ENCODE assay signal across 8 mouse cellular contexts in genomic region chr8:69996589-69997285, GRCm38 (mm10). TPM values are rescaled to one million over a fixed set of nuclear protein-coding genes. Genes with fewer than 3 reads are reported as not detected.
DNase-seq lines count a peak whose midpoint lies in the region; ATAC-seq and TF ChIP-seq lines count a peak whose summit lies in the region.

No protein-coding gene starts in this region.

- no peak for ATAC-seq in heart, postnatal 0 days (ENCODE audit: insufficient read depth, low read depth)
- no peak for ATAC-seq in forebrain, postnatal 0 days
- no peak for ATAC-seq in frontal cortex, adult (ENCODE audit: low TSS enrichment)

- no peaks in the 10 kb centered on the region for H3K36me3 ChIP-seq in heart, postnatal 0 days (replicated peaks; ENCODE audit: control insufficient read depth, insufficient read depth, low read length)
- peaks cover 0 to 26% of the 10 kb centered on the region in 2 experiments; a peak in 3 of 4 replicates for H3K36me3 ChIP-seq in MEL (ENCODE audit: control insufficient read depth in 1 of 2, insufficient read depth in 2 of 2, low read length in 2 of 2)
- no peaks in the 10 kb centered on the region for H3K36me3 ChIP-seq in forebrain, postnatal 0 days (ENCODE audit: insufficient read depth)

- 4% methylated on average over 35 of the region's 35 CpGs for WGBS in heart, postnatal 0 days
- 4% methylated on average over 35 of the region's 35 CpGs for WGBS in forebrain, postnatal 0 days

- H3K9ac ChIP-seq in heart, postnatal 0 days (replicated peaks; ENCODE audit: low read depth, low read length): peak overlapping the region; percentile 86
- H3K9ac ChIP-seq in MEL (ENCODE audit: control insufficient read depth, low read depth, low read length, poor library complexity, severe bottlenecking): peak overlapping the region; percentile 90
- H3K9ac ChIP-seq in forebrain, postnatal 0 days: peak overlapping the region; percentile 77

- H3K27me3 ChIP-seq in heart, postnatal 0 days (ENCODE audit: control insufficient read depth, insufficient read depth, low read length): no peaks in the 10 kb centered on the region
- no peaks in the 10 kb centered on the region for H3K27me3 ChIP-seq in MEL (ENCODE audit: control insufficient read depth in 1 of 2, insufficient read depth in 2 of 2, low read length in 2 of 2)
- H3K27me3 ChIP-seq in forebrain, postnatal 0 days (ENCODE audit: insufficient read depth, low read length): no peaks in the 10 kb centered on the region

- peaks cover 39% of the 10 kb centered on the region for H3K79me2 ChIP-seq in MEL (ENCODE audit: control insufficient read depth, insufficient read depth, low read length, poor library complexity)

- intact Hi-C loops in heart, postnatal 14 days (cut with DNase I): no loop called here

- H3K4me3 ChIP-seq in heart, postnatal 0 days (ENCODE audit: low read depth, low read length): peak overlapping the region; percentile 53
- peak overlapping the region; percentile 70 to 83 for H3K4me3 ChIP-seq in MEL (ENCODE audit: control insufficient read depth in 1 of 2, insufficient read depth in 1 of 2, low read depth in 2 of 2, low read length in 2 of 2)
- H3K4me3 ChIP-seq in forebrain, postnatal 0 days (ENCODE audit: low read depth, low read length): peak overlapping the region; percentile 83

- peak; percentile 18; the same call in 1 of the 2 replicates for TF ChIP-seq EP300 in heart, postnatal 0 days (IDR thresholded peaks at IDR 0.05; ENCODE audit: low read depth)
- peak; percentile 21; a peak in 1 of 4 replicates for TF ChIP-seq EP300 in MEL (IDR thresholded peaks at IDR 0.05; ENCODE audit: low read depth in 1 of 2, low read length in 2 of 2)

- DNase-seq in heart, postnatal 0 days (ENCODE audit: low spot score): no peak
- DNase-seq in heart, postnatal 14 days: no peak
- no peak for DNase-seq in MEL (ENCODE audit: low read depth, low spot score)
- no peak for DNase-seq in forebrain, postnatal 0 days
- peak; percentile 13 for DNase-seq in mesoderm, embryonic 11.5 days (ENCODE audit: low read depth, low spot score)
- DNase-seq in cerebellum, adult 9-11 months: no peak
- DNase-seq in layer of hippocampus, postnatal 14 days (ENCODE audit: low spot score in 2 of 2): no peak

- peak overlapping the region; percentile 95 for H3K27ac ChIP-seq in heart, postnatal 0 days (ENCODE audit: low read depth)
- peak overlapping the region; percentile 79 for H3K27ac ChIP-seq in MEL (ENCODE audit: control insufficient read depth, low read depth, low read length)
- H3K27ac ChIP-seq in forebrain, postnatal 0 days (ENCODE audit: low read depth, low read length): peak overlapping the region; percentile 75

- peak in 1 of 2 experiments; percentile 76; a peak in 2 of 4 replicates for TF ChIP-seq POLR2A in MEL (IDR thresholded peaks at IDR 0.05; ENCODE audit: control insufficient read depth in 1 of 2, insufficient read depth in 1 of 2, low read depth in 1 of 2, low read length in 2 of 2, poor library complexity in 1 of 2)

- peak overlapping the region; percentile 68 for H3K4me2 ChIP-seq in heart, postnatal 0 days (ENCODE audit: low read depth, low read length)
- H3K4me2 ChIP-seq in forebrain, postnatal 0 days (ENCODE audit: low read depth): peak overlapping the region; percentile 91

- peaks cover 12% of the 10 kb centered on the region; the same call in 1 of the 2 replicates for H3K4me1 ChIP-seq in heart, postnatal 0 days (ENCODE audit: control insufficient read depth, insufficient read depth)
- H3K4me1 ChIP-seq in MEL (ENCODE audit: control insufficient read depth in 1 of 2, insufficient read depth in 2 of 2, low read length in 2 of 2): peaks cover 14 to 16% of the 10 kb centered on the region in 2 experiments
- 0 out of 2 replicates have a peak, but pooled peaks cover 6% of the 10 kb centered on the region for H3K4me1 ChIP-seq in forebrain, postnatal 0 days (ENCODE audit: insufficient read depth)

- H3K9me3 ChIP-seq in heart, postnatal 0 days (replicated peaks; ENCODE audit: control insufficient read depth, low read length): no peaks in the 10 kb centered on the region
- H3K9me3 ChIP-seq in MEL (replicated peaks; ENCODE audit: insufficient read depth, low read length): no peaks in the 10 kb centered on the region
- H3K9me3 ChIP-seq in forebrain, postnatal 0 days (ENCODE audit: low read length): no peaks in the 10 kb centered on the region

- TF ChIP-seq CTCF in heart, postnatal 0 days (IDR thresholded peaks at IDR 0.05; ENCODE audit: low read depth): peak; percentile 15
- no peak for TF ChIP-seq CTCF in MEL (IDR thresholded peaks at IDR 0.05 in 2 of 3, conservative IDR thresholded peaks at IDR 0.05 in 1 of 3; ENCODE audit: control insufficient read depth in 1 of 3, insufficient read depth in 1 of 3, low read depth in 2 of 3, low read length in 3 of 3, poor library complexity in 1 of 3, severe bottlenecking in 1 of 3)
- no peak for TF ChIP-seq CTCF in forebrain, postnatal 0 days (IDR thresholded peaks at IDR 0.05; ENCODE audit: low read depth)

- no peak for TF ChIP-seq RAD21 in MEL (IDR thresholded peaks at IDR 0.05; ENCODE audit: low read depth, low read length)

TF ChIP-seq in MEL, 35 proteins besides CTCF, POLR2A, EP300 and RAD21:
- TF ChIP-seq E2F4 (IDR thresholded peaks at IDR 0.05; ENCODE audit: borderline replicate concordance, low read depth, low read length) (peak; percentile 64; the same call in 1 of the 2 replicates), SIN3A (IDR thresholded peaks at IDR 0.05; ENCODE audit: low read length) (peak; percentile 47), ZMIZ1 (IDR thresholded peaks at IDR 0.05; ENCODE audit: low read depth, low read length) (peak; percentile 71; the same call in 1 of the 2 replicates), MAX (IDR thresholded peaks at IDR 0.05; ENCODE audit: low read length) (no peak), UBTF (IDR thresholded peaks at IDR 0.05; ENCODE audit: borderline replicate concordance, insufficient read depth, low read depth, low read length) (no peak), USF2 (IDR thresholded peaks at IDR 0.05; ENCODE audit: borderline replicate concordance in 1 of 2, insufficient read depth in 1 of 2, low read depth in 1 of 2, low read length in 2 of 2) (no peak), POLR2AphosphoS2 (IDR thresholded peaks at IDR 0.05; ENCODE audit: low read length) (peak; percentile 60; the same call in 1 of the 2 replicates), ETS1 (IDR thresholded peaks at IDR 0.05; ENCODE audit: low read depth, low read length) (peak; percentile 20; the same call in 1 of the 2 replicates), CHD1 (IDR thresholded peaks at IDR 0.05; ENCODE audit: low read depth, low read length) (no peak), TCF12 (IDR thresholded peaks at IDR 0.05; ENCODE audit: low read depth, low read length) (peak; percentile 41; the same call in 1 of the 2 replicates), ELF1 (IDR thresholded peaks at IDR 0.05; ENCODE audit: low read depth, low read length) (no peak), USF1 (IDR thresholded peaks at IDR 0.05; ENCODE audit: low read depth, low read length) (no peak), NRF1 (IDR thresholded peaks at IDR 0.05; ENCODE audit: insufficient read depth, low read depth, low read length, poor library complexity, severe bottlenecking) (peak; percentile 39; the same call in 1 of the 2 replicates), ZNF384 (IDR thresholded peaks at IDR 0.05; ENCODE audit: low read depth, low read length) (no peak), MXI1 (IDR thresholded peaks at IDR 0.05; ENCODE audit: low read depth, low read length) (0 out of 2 replicates have a peak, but pooled peaks have one; percentile 4), KAT2A (conservative IDR thresholded peaks at IDR 0.05; ENCODE audit: low read depth, low read length) (no peak)

RNA-seq across cellular contexts. Expression of gene Gatad2a, which starts 0.6 kb away (rescaled TPM):
- total RNA-seq in heart, postnatal 0 days (2014; rRNA removed; ENCODE audit: low replicate concordance): 26.9 and 58.8 TPM in 2 replicates
- 17.0 and 18.9 TPM in 2 replicates for polyA plus RNA-seq in heart, postnatal 0 days (2015; fragmentation: Nextera tagmentation; extraction: Ambion mirVana)
- 10 to 100 TPM; 41.7 to 41.9 TPM for total RNA-seq in heart, postnatal 14 days (2021)
- total RNA-seq in MEL (2012; rRNA removed): 101 and 111 TPM in 2 replicates
- 100 to 1,000 TPM in 1 of 2 experiments, 10 to 100 TPM in 1; 38.0 to 129 TPM for polyA plus RNA-seq in MEL (2012; ENCODE audit: insufficient read depth in 1 of 2, insufficient read length in 2 of 2, low read depth in 1 of 2, low replicate concordance in 2 of 2, missing spikeins in 1 of 2)
- 22.9 and 27.8 TPM in 2 replicates for total RNA-seq in forebrain, postnatal 0 days (2014; rRNA removed)
- 21.7 and 24.9 TPM in 2 replicates for polyA plus RNA-seq in forebrain, postnatal 0 days (2015; fragmentation: Nextera tagmentation; extraction: Ambion mirVana)
- 10 to 100 TPM; 30.7 to 38.7 TPM for total RNA-seq in layer of hippocampus, postnatal 14 days (2021)

RNA-seq across cellular contexts. Expression of gene Mau2, which starts 45.8 kb away (rescaled TPM):
- 71.1 and 92.3 TPM in 2 replicates for total RNA-seq in heart, postnatal 0 days (2014; rRNA removed; ENCODE audit: low replicate concordance)
- polyA plus RNA-seq in heart, postnatal 0 days (2015; fragmentation: Nextera tagmentation; extraction: Ambion mirVana): 25.6 and 28.0 TPM in 2 replicates
- 10 to 100 TPM; 39.3 to 40.3 TPM for total RNA-seq in heart, postnatal 14 days (2021)
- total RNA-seq in MEL (2012; rRNA removed): 39.0 and 39.2 TPM in 2 replicates
- polyA plus RNA-seq in MEL (2012; ENCODE audit: insufficient read depth in 1 of 2, insufficient read length in 2 of 2, low read depth in 1 of 2, low replicate concordance in 2 of 2, missing spikeins in 1 of 2): 10 to 100 TPM in 1 of 2 experiments, not detected in 1; 43.4 TPM
- total RNA-seq in forebrain, postnatal 0 days (2014; rRNA removed): 137 and 142 TPM in 2 replicates
- polyA plus RNA-seq in forebrain, postnatal 0 days (2015; fragmentation: Nextera tagmentation; extraction: Ambion mirVana): 46.6 and 56.2 TPM in 2 replicates
- total RNA-seq in layer of hippocampus, postnatal 14 days (2021): 10 to 100 TPM; 81.4 to 85.3 TPM

RNA-seq across cellular contexts. Expression of gene Sugp1, which starts 45.9 kb away (rescaled TPM):
- total RNA-seq in heart, postnatal 0 days (2014; rRNA removed; ENCODE audit: low replicate concordance): 11.5 TPM in 2 replicates
- 22.6 and 23.0 TPM in 2 replicates for polyA plus RNA-seq in heart, postnatal 0 days (2015; fragmentation: Nextera tagmentation; extraction: Ambion mirVana)
- total RNA-seq in heart, postnatal 14 days (2021): 10 to 100 TPM; 19.1 to 19.4 TPM
- total RNA-seq in MEL (2012; rRNA removed): 27.1 and 29.9 TPM in 2 replicates
- 10 to 100 TPM in 1 of 2 experiments, not detected in 1; 45.5 TPM for polyA plus RNA-seq in MEL (2012; ENCODE audit: insufficient read depth in 1 of 2, insufficient read length in 2 of 2, low read depth in 1 of 2, low replicate concordance in 2 of 2, missing spikeins in 1 of 2)
- 19.9 and 20.9 TPM in 2 replicates for total RNA-seq in forebrain, postnatal 0 days (2014; rRNA removed)
- 41.8 and 46.1 TPM in 2 replicates for polyA plus RNA-seq in forebrain, postnatal 0 days (2015; fragmentation: Nextera tagmentation; extraction: Ambion mirVana)
- 10 to 100 TPM; 50.5 to 57.3 TPM for total RNA-seq in layer of hippocampus, postnatal 14 days (2021)
